Mouse (Mus musculus) frontal cortex, adult 2 months (tissue): ENCODE results near the gene A930004D18Rik. TPM values are rescaled to one million over a fixed set of nuclear protein-coding genes. Genes with fewer than 3 reads are reported as not detected.
A peak's percentile ranks its signal among the peaks of the same experiment; 100 is the strongest.
"Not testable (repeated sequence)": the region's sequence is repeated elsewhere in the genome, so short reads cannot be mapped to it uniquely, and the experiment has no call there.

Experiments used
- DNase-seq, 2 experiments: peaks; one replicate each; pipeline ENCODE4 v3.0.0; 2022; ENCODE audit warnings: low spot score in 1 of 2; ENCODE audit errors: extremely low spot score in 1 of 2
- polyA plus RNA-seq: library from polyadenylated mRNA; depleted of rRNA; stranded (reverse); fragments of >200 nt; gene quantifications from 2 replicates; pipeline ENCODE4 v1.2.3, GENCODE M21; 2012

A930004D18Rik gene
- polyA plus RNA-seq, 1 experiment: 1.5 TPM

- no peak for DNase-seq
Observed at GRCm38 (mm10) chr2:18017321-18017720, 20.2 kb downstream of the A930004D18Rik start.

- no peak for DNase-seq
Observed at GRCm38 (mm10) chr2:18016639-18017038, 20.9 kb downstream of the A930004D18Rik start.

GRCm38 (mm10) chr2:18015581-18015980 is 22.0 kb downstream of the A930004D18Rik start:
- no peak for DNase-seq

- DNase-seq: no peak
Observed at GRCm38 (mm10) chr2:18012866-18013265, 24.7 kb downstream of the A930004D18Rik start.

- no peak for DNase-seq
Observed at GRCm38 (mm10) chr2:18011226-18011625, 26.3 kb downstream of the A930004D18Rik start.

GRCm38 (mm10) chr2:18005137-18005536 is 32.4 kb downstream of the A930004D18Rik start:
- peak in 1 of 2 experiments; percentile 49 for DNase-seq

- DNase-seq: no peak
Observed at GRCm38 (mm10) chr2:18004286-18004685, 33.3 kb downstream of the A930004D18Rik start.

GRCm38 (mm10) chr2:18002306-18002705 is 35.2 kb downstream of the A930004D18Rik start:
- DNase-seq: no peak

- no peak for DNase-seq
Observed at GRCm38 (mm10) chr2:17996858-17997257, 40.7 kb downstream of the A930004D18Rik start, which contains the start of gene H2al2a. Gene H2al2a (minus strand): TSS chr2:17996958.

- no peak for DNase-seq
Observed at GRCm38 (mm10) chr2:17989562-17989961, 48.0 kb downstream of the A930004D18Rik start.

GRCm38 (mm10) chr2:17989115-17989514 is 48.4 kb downstream of the A930004D18Rik start:
- DNase-seq: no peak

- no peak for DNase-seq
Observed at GRCm38 (mm10) chr2:17986694-17987093, 50.8 kb downstream of the A930004D18Rik start.

GRCm38 (mm10) chr2:17984774-17985173 is 52.8 kb downstream of the A930004D18Rik start:
- DNase-seq: no peak

- no peak for DNase-seq
Observed at GRCm38 (mm10) chr2:17982747-17983146, 54.8 kb downstream of the A930004D18Rik start.

GRCm38 (mm10) chr2:17978706-17979105 is 58.8 kb downstream of the A930004D18Rik start:
- DNase-seq: no peak

- DNase-seq: not testable (repeated sequence)
Observed at GRCm38 (mm10) chr2:17978251-17978650, 59.3 kb downstream of the A930004D18Rik start.

GRCm38 (mm10) chr2:17977645-17978044 is 59.9 kb downstream of the A930004D18Rik start:
- DNase-seq: not testable (repeated sequence)

- no peak for DNase-seq
Observed at GRCm38 (mm10) chr2:17975601-17976327, 61.8 kb downstream of the A930004D18Rik start.
